ENCODE assay signal across 12 mouse cellular contexts in genomic region chr17:11972969-11973787, GRCm38 (mm10).
DNase-seq lines count a peak whose midpoint lies in the region; ATAC-seq lines count a peak whose summit lies in the region.
"Had no signal": no experiment of that assay in that cellular context is flagged by ENCODE, and none has a peak within 500 bp of the region (broad histone marks: within the 10 kb centered on the region; RNA-seq: fewer than 3 reads in every experiment).

No protein-coding gene starts in this region.

- peaks cover 11% of the 10 kb centered on the region for H3K4me1 ChIP-seq in embryonic facial prominence, embryonic 13.5 days
- H3K4me1 ChIP-seq in embryonic facial prominence, embryonic 10.5 days, result peaks cover 11% of the 10 kb centered on the region

- no peaks in the 10 kb centered on the region for H3K9me3 ChIP-seq in embryonic facial prominence, embryonic 13.5 days
- no peaks in the 10 kb centered on the region for H3K9me3 ChIP-seq in embryonic facial prominence, embryonic 10.5 days
- H3K9me3 ChIP-seq: G1E; limb, embryonic 15.5 days had no signal

- H3K4me2 ChIP-seq in embryonic facial prominence, embryonic 13.5 days, result no peak overlapping the region
- H3K4me2 ChIP-seq: limb, embryonic 15.5 days had no signal

- peaks cover 42% of the 10 kb centered on the region for H3K27me3 ChIP-seq in embryonic facial prominence, embryonic 13.5 days
- H3K27me3 ChIP-seq in embryonic facial prominence, embryonic 10.5 days (replicated peaks; ENCODE audit: low read depth, poor library complexity, severe bottlenecking), result peaks cover 45% of the 10 kb centered on the region

- no peak overlapping the region for H3K27ac ChIP-seq in embryonic facial prominence, embryonic 13.5 days
- no peak overlapping the region for H3K27ac ChIP-seq in embryonic facial prominence, embryonic 10.5 days (replicated peaks)
- H3K27ac ChIP-seq: limb, embryonic 15.5 days had no signal

- intact Hi-C loops in left cerebral cortex, postnatal 4 days (cut with DNase I), result loop anchor here (10.0 kb wide), 1 partner anchor 1648 kb away; no protein-coding TSS in a partner anchor
- intact Hi-C loops in left cerebral cortex, postnatal 10 days (cut with DNase I), result loop anchor here (5.0 to 10.0 kb wide), 2 partner anchors 361 to 1648 kb away; no protein-coding TSS in a partner anchor
- intact Hi-C loops in gastrocnemius, postnatal 14 days (cut with DNase I; ENCODE audit: low total_unique reads), result no loop called here

- ATAC-seq in embryonic facial prominence, embryonic 13.5 days (ENCODE audit: insufficient number of reproducible peaks, insufficient read depth, low FRiP score, low TSS enrichment, low read depth), result peak; percentile 48; the same call in 1 of the 2 replicates

- no peak overlapping the region for H3K9ac ChIP-seq in embryonic facial prominence, embryonic 13.5 days
- H3K9ac ChIP-seq: hindbrain, embryonic 14.5 days; limb, embryonic 15.5 days had no signal

- H3K4me3 ChIP-seq in embryonic facial prominence, embryonic 13.5 days, result no peak overlapping the region
- H3K4me3 ChIP-seq in embryonic facial prominence, embryonic 10.5 days, result no peak overlapping the region
- H3K4me3 ChIP-seq: limb, embryonic 15.5 days had no signal

- H3K36me3 ChIP-seq in embryonic facial prominence, embryonic 13.5 days, result no peaks in the 10 kb centered on the region
- no peaks in the 10 kb centered on the region for H3K36me3 ChIP-seq in embryonic facial prominence, embryonic 10.5 days (replicated peaks)
- H3K36me3 ChIP-seq: G1E; limb, embryonic 15.5 days had no signal

- WGBS in embryonic facial prominence, embryonic 13.5 days, result 52% methylated on average over 13 of the region's 13 CpGs
- WGBS in embryonic facial prominence, embryonic 10.5 days, result 65% methylated on average over 13 of the region's 13 CpGs
- WGBS in large intestine, adult 2 months, result 25% methylated on average over 13 of the region's 13 CpGs

- DNase-seq in embryonic facial prominence, embryonic 10.5 days (ENCODE audit: low spot score), result no peak
- DNase-seq in left cerebral cortex, postnatal 4 days, result peak; percentile 27
- no peak for DNase-seq in left cerebral cortex, postnatal 10 days (ENCODE audit: extremely low spot score in 1 of 2, low spot score in 2 of 2)
- peak; percentile 58 to 65 for DNase-seq in cerebellum, adult 18-20 months
- DNase-seq in large intestine, adult 2 months (ENCODE audit: low read depth, low spot score), result peak; percentile 13
- no peak for DNase-seq in gastrocnemius, postnatal 14 days
- no peak for DNase-seq in spleen, postnatal 36 days (ENCODE audit: low spot score in 2 of 2)
- DNase-seq: lung, postnatal 10 days had no signal

Comparison
In these comparisons a context has a peak if more than half of its experiments do, and no peak if none do; other contexts are left out.
1. DNase-seq: peak in left cerebral cortex, postnatal 4 days (single experiment), cerebellum, adult 18-20 months (2 of 2) and large intestine, adult 2 months (single experiment); none in embryonic facial prominence, embryonic 10.5 days (single experiment), left cerebral cortex, postnatal 10 days (0 of 2), gastrocnemius, postnatal 14 days (single experiment) and spleen, postnatal 36 days (0 of 2).